Mouse (Mus musculus): ENCODE measurements around the gene Rdm1.
"Not testable (repeated sequence)": the region's sequence is repeated elsewhere in the genome, so short reads cannot be mapped to it uniquely, and the experiment has no call there.

Gene Rdm1

DNA sequence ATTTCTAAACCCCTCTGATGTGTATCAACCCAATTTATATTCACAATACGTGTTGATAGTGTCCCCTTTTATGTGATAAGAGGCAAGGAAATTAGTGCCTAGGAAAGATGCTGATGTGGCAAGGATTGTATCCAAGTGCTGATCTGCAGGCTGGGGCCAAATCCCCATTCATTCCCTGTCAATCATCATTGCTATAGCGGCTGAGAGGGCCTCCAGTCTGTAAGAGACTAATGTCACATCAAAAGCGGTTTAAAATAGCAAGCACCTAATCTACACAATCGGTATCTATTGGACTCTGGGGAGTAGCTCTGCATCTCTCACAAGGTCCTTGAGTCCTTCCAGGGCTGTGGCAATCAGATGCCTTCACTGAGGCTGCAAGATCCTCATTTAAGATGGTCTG is 12.9 kb upstream of the Rdm1 start:
- in situ Hi-C loops (cut with MboI; ENCODE audit: low pct_unique_long_range_greater_than_20kb in 1 of 2, low sequenced_read_pairs in 2 of 2, unreplicated experiment in 1 of 2), result no loop called here

DNA sequence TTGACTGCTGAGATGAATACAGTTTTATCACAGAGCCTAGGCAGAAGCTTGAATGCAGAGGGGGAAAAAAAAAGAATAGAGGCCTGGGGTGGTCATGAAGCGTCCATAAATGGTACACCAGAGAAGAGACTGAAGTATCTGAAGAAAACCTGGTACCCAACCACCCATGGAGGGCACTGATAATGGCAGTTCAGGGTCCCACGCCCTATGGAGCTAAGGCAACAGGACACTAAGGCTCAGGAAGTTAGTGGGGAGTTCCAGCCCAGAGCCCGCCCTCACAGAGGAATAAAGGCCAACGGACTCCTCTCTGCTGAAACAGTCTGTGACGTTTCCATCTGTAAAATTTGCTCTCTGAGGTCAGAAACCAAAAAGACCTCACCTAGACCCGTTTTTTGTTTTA is 11.6 kb upstream of the Rdm1 start:
- in situ Hi-C loops (cut with MboI; ENCODE audit: low pct_unique_long_range_greater_than_20kb in 1 of 2, low sequenced_read_pairs in 2 of 2, unreplicated experiment in 1 of 2), result no loop called here

DNA sequence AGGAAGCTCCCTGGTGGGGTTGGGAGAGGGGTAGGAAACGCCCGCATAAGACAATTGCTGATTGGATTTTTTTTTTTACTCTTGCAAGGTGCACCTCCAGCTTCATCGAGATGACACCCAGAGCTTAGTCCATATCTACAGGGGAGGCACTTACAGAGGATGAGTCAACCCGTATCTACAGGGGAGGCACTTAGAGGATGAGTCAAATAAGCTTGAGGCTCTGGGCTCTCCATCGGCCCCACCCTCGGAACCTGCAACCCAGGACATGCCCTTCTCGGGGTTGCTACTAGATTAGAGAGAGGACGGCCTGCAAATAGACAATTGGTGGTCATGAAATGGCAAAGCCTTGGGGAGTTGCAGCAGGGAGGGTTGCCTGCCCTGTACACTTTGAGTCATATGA is 10.9 kb upstream of the Rdm1 start:
- in situ Hi-C loops (cut with MboI; ENCODE audit: low pct_unique_long_range_greater_than_20kb in 1 of 2, low sequenced_read_pairs in 2 of 2, unreplicated experiment in 1 of 2), result no loop called here

DNA sequence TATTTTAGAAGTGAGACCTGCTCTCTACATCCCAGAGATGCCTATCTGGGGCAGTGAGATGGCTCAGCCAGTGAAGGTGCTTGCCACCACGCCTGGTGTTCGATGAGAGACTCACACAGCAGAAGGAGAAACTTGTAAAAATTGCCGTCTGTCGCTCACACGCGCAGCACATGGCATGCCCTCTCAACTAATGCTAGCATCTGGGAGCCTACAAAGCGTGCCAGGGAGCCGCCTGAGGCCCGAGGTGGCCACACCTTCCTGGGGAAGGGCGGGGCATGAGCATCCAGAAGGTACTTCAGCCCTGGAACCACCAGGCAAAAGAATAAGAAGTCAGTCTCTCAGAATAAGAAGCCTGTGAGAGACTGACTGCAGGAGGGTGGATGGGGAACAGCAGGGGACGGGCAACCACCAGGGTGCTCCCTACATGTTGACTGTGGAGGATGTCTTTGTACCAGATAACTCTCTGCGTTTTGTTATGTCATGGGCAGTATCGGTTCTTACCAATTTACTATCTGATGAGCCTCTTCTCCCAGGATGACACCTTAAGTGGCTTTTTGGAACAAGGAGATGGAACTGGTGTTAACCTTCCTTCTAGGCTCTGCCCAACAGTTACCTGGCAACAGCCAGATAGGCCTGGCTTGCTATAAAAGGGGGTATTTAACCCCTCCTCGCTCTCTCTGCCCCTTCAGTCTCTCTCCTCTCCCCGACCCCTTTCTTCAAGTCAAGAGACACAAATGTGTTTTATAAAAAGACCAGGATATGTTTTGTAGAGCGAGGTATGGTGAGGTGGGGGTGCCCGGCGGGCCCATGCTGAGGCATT is 9.8 kb upstream of the Rdm1 start:
- in situ Hi-C loops (cut with MboI; ENCODE audit: low pct_unique_long_range_greater_than_20kb in 1 of 2, low sequenced_read_pairs in 2 of 2, unreplicated experiment in 1 of 2), result no loop called here

DNA sequence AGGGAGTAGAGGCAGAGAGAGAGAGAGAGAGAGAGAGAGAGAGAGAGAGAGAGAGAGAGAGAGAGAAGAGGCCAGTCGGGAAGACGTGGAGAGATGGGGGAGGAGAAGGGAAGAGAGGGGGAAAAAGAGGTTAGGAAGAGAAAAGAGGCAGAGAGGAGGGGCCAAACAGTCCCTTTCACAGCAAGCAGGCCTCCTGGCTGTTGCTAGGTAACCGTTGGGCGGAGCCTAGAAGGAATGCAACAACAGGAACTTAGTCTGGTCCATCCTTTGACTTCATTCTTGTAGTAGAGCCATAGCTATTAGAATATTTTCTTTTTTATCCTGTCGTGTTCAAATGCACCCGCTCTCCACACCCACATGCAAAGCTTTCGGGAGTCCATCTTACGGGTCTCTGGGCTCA is 9.1 kb upstream of the Rdm1 start:
- in situ Hi-C loops (cut with MboI; ENCODE audit: low pct_unique_long_range_greater_than_20kb in 1 of 2, low sequenced_read_pairs in 2 of 2, unreplicated experiment in 1 of 2), result no loop called here

DNA sequence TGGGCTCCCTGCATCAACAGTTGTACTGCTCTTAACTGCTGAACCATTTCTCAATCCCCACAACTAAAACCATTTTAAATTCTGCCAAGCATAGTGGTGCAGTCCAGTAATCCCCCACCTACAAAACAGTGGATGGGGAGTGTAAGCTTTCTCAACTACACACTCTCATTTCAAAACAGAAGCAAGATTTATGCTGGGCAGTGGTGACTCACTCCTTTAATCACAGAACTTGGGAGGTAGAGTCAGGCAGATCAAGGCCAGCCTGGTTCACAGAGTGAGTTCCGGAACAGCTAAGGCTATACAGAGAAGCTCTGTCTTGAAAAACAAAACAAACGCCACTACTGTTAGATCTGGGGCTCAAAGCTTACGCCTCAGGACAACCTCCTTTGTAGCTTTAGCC is 8.4 kb upstream of the Rdm1 start:
- in situ Hi-C loops (cut with MboI; ENCODE audit: low pct_unique_long_range_greater_than_20kb in 1 of 2, low sequenced_read_pairs in 2 of 2, unreplicated experiment in 1 of 2), result no loop called here

DNA sequence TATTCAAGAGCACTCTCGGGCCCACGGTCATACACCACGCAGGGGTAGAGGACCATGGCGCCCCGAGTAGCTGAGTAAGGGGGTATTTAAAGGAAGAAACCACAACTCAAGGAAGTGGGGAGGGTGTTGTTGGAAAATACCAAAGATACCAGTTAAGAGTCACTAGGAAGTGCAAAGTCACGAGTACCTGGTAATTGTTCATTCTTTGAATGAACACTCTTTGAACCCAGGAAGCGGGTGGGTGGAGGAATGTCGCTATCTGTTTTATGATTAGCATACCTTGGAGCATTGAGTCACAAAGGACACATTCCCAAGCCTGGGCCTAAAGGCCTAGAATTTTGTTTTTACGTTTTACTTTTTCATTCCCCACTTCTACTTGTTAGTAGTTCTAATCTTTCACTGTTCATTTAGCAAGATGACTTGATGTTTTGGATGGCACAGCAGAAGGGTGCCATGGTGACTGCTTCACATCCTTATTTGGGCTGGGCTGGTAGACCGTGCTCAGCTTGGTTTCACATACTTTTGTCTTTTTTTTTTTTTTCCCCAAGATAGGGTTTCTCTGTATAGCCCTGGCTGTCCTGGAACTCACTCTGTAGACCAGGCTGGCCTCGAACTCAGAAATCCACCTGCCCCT is 6.9 kb upstream of the Rdm1 start:
- in situ Hi-C loops (cut with MboI; ENCODE audit: low pct_unique_long_range_greater_than_20kb in 1 of 2, low sequenced_read_pairs in 2 of 2, unreplicated experiment in 1 of 2), result not testable (repeated sequence)

DNA sequence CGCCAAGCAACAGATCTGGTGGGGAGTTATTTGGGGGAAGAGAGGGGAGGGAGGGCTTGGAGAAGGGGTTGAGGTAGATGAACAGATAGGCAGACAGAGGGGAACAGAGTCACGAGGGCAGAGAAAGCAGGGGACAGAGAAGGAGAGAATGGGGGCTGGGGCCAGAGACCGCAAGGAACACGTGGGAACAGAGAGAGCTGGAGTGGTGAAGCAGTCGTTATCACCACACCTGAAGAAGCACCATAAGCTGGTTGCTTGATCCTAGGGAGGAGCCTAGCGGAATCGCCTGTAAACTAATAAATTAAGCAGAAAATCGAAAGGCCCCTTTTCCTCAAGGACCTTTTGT is 373 bp upstream of the Rdm1 start:
- in situ Hi-C loops (cut with MboI; ENCODE audit: low pct_unique_long_range_greater_than_20kb in 1 of 2, low sequenced_read_pairs in 2 of 2, unreplicated experiment in 1 of 2), result no loop called here

DNA sequence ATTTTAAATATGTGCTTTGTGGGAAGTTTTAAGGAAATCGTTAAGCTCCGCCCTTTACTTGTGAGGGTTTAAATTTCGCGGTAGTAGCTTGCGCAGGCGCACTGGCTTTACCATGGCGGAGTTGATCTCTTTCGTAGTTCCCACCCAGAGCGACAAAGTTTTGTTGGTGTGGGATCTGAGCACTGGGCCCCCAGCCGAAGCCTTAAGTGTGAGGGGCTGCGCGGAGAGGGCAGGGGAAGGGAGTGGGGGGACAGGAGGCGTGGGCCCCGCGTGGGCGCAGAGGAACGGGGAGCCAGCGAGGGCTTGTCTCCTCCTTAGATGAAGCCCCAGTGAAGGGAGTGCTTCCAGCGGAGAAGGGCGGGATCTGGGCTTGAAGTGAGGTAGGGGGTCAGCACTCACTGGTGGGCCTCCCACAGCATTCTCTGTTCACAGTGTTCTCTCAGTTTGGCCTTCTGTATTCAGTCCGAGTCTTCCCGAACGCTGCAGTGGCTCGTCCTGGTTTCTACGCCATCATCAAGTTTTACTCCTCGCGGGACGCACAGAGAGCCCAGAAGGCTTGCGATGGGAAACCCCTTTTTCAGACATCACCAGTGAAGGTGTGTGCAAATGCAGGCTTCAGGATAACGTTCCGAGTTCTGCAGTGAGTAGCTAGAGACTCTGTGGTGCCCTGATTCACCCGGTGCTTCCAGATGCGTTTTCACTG is 1.0 kb downstream of the Rdm1 start:
- in situ Hi-C loops (cut with MboI; ENCODE audit: low pct_unique_long_range_greater_than_20kb in 1 of 2, low sequenced_read_pairs in 2 of 2, unreplicated experiment in 1 of 2), result no loop called here

DNA sequence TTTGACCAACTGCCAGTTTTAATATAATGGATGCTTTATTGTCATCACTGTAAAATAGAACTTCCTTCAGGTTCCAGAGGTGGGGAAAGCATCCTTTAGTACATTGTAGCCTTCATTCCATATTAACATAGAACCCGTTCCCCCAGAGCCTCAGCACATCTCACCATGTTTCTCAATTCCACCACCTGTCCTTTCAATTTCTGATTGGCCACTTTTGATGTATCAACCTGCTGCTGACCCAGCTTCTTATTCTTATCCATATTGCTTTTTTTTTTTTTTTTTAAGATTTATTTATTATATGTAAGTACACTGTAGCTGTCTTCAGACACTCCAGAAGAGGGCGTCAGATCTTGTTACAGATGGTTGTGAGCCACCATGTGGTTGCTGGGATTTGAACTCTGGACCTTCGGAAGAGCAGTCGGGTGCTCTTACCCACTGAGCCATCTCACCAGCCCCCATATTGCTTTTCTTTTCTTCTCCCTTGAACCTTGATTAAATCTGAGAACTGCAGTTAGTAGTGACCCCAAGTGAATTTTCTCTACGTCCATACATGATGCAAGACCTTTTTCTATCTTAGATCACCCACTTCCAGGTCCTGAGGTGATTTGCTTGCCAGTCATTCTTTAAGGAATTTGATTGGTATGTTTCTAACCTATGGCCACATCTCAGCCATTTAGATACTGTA is 1.9 kb downstream of the Rdm1 start:
- in situ Hi-C loops (cut with MboI; ENCODE audit: low pct_unique_long_range_greater_than_20kb in 1 of 2, low sequenced_read_pairs in 2 of 2, unreplicated experiment in 1 of 2), result not testable (repeated sequence)

DNA sequence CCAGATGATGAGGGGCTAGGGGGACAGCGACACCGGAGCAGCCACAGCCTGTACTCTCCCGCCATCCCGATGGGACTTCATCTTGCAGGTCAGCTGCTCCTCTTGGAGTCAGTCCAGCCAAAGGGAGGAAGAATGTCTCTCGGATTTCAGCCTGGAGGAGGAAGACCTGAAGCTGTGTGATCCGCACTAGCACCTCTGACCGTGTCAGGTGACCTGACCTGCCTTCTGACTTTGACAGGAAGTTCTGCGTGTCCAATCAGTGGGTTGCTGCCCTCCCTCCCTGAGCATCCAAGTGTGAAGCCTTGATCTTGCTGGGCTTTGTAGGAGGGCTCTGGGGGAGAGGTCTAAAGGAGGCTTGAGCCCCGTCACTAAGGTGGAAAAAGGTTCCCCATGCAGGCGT is 8.7 kb downstream of the Rdm1 start:
- in situ Hi-C loops (cut with MboI; ENCODE audit: low pct_unique_long_range_greater_than_20kb in 1 of 2, low sequenced_read_pairs in 2 of 2, unreplicated experiment in 1 of 2), result no loop called here

DNA sequence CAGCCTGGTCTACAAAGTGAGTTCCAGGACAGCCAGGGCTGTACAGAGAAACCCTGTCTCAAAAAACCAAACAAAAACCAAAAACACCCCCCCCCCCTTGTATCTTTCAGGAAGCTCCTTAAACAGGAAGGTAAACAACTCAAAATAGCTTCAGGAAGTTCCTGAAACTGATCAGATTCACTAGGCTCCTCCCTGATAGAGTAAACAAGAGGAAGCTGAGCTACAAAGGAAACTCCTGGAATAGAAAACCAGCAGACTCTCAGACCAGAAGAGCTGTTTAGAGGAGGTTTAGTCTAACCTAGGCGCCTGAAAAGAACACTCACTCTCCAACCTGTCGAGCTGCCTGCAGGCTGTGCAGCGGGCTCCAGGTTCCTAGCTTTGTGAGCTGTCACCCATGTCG is 12.8 kb downstream of the Rdm1 start:
- in situ Hi-C loops (cut with MboI; ENCODE audit: low pct_unique_long_range_greater_than_20kb in 1 of 2, low sequenced_read_pairs in 2 of 2, unreplicated experiment in 1 of 2), result no loop called here

DNA sequence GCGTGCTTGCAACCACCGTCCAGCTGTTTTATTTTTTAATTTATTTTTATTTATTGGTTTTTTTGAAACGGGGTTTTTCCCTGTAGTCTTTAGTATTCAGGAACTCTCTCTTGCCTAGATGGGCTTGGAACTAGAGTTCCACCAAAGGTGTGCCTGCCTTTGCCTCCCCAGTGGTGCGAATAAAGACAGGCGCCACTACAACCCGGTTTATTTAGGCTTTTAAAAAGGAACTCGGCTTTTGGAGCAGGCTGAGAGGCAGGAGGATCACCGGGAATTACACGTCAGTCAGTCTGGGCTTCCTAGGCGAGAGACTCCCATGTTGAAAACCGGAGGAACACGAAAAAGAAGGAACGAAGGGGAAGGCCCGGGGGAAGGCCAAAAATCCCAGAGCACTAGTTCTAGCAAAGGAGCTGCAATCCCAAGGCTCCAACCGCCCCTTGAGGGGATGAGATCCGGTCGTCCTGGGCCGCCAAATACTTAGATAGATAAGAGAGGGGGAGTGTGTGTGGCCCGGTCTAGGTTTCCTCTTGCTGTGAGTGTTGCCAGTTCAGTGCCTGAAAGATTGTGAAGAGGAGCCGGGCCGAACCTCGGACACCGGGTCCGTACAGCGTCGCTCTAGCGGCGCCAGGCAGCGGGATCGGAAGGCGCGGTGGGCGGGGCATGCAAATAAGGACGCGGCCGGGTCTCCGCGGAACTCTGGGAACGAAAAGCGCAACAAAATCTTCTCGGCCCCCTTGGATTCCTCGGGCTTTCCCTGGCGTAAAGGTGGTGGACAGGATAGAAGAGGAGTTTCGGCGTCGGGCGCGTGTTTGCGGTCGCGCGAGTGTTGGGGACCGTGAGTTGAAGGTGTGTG is 14.1 kb downstream of the Rdm1 start:
- in situ Hi-C loops (cut with MboI; ENCODE audit: low pct_unique_long_range_greater_than_20kb in 1 of 2, low sequenced_read_pairs in 2 of 2, unreplicated experiment in 1 of 2), result not testable (repeated sequence)

DNA sequence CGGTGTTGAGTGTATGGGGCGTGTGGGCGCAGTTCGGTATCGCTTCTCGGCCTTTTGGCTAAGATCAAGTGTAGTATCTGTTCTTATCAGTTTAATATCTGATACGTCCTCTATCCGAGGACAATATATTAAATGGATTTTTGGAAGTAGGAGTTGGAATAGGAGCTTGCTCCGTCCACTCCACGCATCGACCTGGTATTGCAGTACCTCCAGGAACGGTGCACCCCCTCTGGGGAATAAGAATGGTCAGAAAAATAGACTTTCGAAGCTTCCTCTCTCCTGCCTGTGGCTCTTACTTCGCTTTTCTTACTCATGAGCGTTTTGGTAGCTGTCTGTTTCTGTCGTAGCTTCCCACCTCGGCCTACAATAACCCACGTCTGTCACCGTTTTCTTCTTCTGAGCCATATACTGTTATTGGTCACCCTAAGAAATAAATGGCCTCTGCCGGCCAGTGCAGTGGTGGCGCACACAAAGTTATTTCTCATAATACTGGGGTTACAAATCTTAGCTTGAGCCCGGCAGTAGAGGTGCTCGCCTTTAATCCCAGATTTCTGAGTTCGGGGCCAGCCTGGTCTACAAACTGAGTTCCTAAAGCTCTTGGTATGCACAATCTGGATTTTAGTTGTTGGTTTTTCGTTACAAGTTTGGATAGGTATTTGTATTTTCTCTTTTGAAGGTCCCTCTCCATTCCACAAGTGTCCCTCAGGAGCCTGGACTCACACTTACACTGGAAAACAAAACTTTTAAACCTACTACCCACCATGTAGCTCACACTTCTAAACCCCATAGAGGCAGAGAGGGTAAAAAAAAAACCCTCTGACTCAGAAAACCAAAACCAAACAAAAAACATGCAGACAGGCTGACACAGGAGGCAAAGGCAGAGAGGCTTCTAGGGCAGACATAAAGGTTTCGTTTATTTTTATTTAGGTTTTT is 15.0 kb downstream of the Rdm1 start:
- in situ Hi-C loops (cut with MboI; ENCODE audit: low pct_unique_long_range_greater_than_20kb in 1 of 2, low sequenced_read_pairs in 2 of 2, unreplicated experiment in 1 of 2), result not testable (repeated sequence)

DNA sequence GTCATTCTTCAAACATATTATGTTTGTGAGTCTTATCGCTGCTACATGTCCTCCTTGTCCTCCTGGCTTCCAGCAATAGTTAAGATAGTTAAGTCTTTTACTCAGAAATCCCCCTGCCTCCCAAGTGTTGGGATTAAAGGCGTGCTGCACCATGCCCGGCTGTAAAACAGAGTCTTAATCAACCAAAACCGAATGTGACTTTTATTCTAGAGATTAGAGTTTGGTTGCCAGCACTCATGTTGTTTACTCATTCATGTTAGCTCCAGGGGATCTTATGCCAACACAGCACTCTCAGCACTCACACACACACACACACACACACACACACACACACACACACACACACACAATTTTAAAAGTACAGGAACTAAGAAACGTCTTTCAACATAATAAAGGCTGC is 15.9 kb downstream of the Rdm1 start:
- in situ Hi-C loops (cut with MboI; ENCODE audit: low pct_unique_long_range_greater_than_20kb in 1 of 2, low sequenced_read_pairs in 2 of 2, unreplicated experiment in 1 of 2), result no loop called here

DNA sequence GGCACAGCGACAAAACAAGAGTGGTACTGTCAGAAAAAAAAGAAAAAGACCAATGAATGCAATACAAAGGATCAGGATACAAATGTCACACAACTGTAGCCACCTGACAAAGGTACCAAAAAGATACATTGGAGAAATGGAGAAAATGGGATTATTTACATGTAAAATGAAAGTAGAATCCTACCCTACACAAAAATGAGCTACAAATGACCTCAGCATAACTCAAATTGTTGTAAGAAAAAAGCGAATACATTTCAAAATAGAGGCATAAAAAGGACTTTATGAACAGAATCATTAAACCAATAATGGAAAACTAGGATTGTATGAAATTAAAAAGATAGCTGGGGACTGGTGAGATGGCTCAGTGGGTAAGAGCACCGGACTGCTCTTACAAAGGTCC is 17.6 kb downstream of the Rdm1 start:
- in situ Hi-C loops (cut with MboI; ENCODE audit: low pct_unique_long_range_greater_than_20kb in 1 of 2, low sequenced_read_pairs in 2 of 2, unreplicated experiment in 1 of 2), result no loop called here

DNA sequence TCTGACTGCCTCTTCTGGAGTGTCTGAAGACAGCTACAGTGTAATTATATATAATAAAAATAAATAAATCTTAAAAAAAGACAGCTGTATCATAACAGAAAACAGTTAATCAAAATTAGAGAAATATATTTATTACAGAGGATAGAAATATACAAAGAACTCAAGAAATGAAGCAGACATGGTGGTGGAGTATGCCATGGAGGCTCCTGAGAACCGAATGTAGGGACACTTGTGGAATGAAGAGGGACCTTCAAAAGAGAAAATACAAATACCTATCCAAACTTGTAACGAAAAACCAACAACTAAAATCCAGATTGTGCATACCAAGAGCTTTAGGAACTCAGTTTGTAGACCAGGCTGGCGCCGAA is 18.0 kb downstream of the Rdm1 start:
- in situ Hi-C loops (cut with MboI; ENCODE audit: low pct_unique_long_range_greater_than_20kb in 1 of 2, low sequenced_read_pairs in 2 of 2, unreplicated experiment in 1 of 2), result not testable (repeated sequence)

All from mouse embryonic stem cell (cell line).